Comparison of ENCODE assay signal across 10 mouse cellular contexts in genomic region chr3:84346456-84347150, GRCm38 (mm10). TPM values are rescaled to one million over a fixed set of nuclear protein-coding genes. Genes with fewer than 3 reads are reported as not detected.
A peak's percentile ranks its signal among the peaks of the same experiment; 100 is the strongest.
DNase-seq lines count a peak whose midpoint lies in the region; ATAC-seq and TF ChIP-seq lines count a peak whose summit lies in the region.
"Had no signal": no experiment of that assay in that cellular context is flagged by ENCODE, and none has a peak within 500 bp of the region (broad histone marks: within the 10 kb centered on the region; RNA-seq: fewer than 3 reads in every experiment).

No protein-coding gene starts in this region.

- H3K4me1 ChIP-seq in kidney, adult 2 months (ENCODE audit: control insufficient read depth, insufficient read depth, low read length): peaks cover 7% of the 10 kb centered on the region; the same call in 1 of the 2 replicates

- H3K4me3 ChIP-seq in kidney, adult 2 months (ENCODE audit: insufficient read depth, low read depth, low read length): no peak overlapping the region
- H3K4me3 ChIP-seq: embryonic facial prominence, embryonic 12.5 days had no signal

- 73% methylated on average over 10 of the region's 10 CpGs for WGBS in kidney, adult 2 months

- TF ChIP-seq POLR2A in kidney, adult 2 months (IDR thresholded peaks at IDR 0.05; ENCODE audit: low read depth, low read length): no peak

- H3K27me3 ChIP-seq in kidney, adult 2 months (replicated peaks; ENCODE audit: control insufficient read depth, insufficient read depth, low read length): no peaks in the 10 kb centered on the region

- H3K27ac ChIP-seq in kidney, adult 2 months (ENCODE audit: insufficient read depth, low read depth, low read length): no peak overlapping the region
- H3K27ac ChIP-seq: embryonic facial prominence, embryonic 12.5 days had no signal

- ATAC-seq in erythroid progenitor cell, adult 5-6 weeks (replicated peaks; ENCODE audit: low FRiP score, poor library complexity, severe bottlenecking): no peak
- no peak for ATAC-seq in monocyte, adult 5-6 weeks (replicated peaks; ENCODE audit: insufficient number of reproducible peaks, low FRiP score, low TSS enrichment, poor library complexity, severe bottlenecking)

- no peaks in the 10 kb centered on the region for H3K36me3 ChIP-seq in kidney, adult 2 months (ENCODE audit: control insufficient read depth, insufficient read depth, low read length)
- H3K36me3 ChIP-seq: embryonic facial prominence, embryonic 12.5 days had no signal

- TF ChIP-seq CTCF in kidney, adult 2 months (conservative IDR thresholded peaks at IDR 0.05; ENCODE audit: insufficient read depth, insufficient read length, low read depth, low read length): 0 out of 2 replicates have a peak, but pooled peaks have one; percentile 8

- peak; percentile 3 for DNase-seq in adrenal gland, postnatal 14 days
- no peak for DNase-seq in adrenal gland, postnatal 10 days
- DNase-seq in kidney, adult 2 months: no peak
- DNase-seq in kidney, adult 11 months: no peak
- DNase-seq in 3T3-L1 (ENCODE audit: low read depth, low spot score): peak; percentile 65
- DNase-seq in embryo, embryonic 11 days: peak; percentile 66
- DNase-seq: liver had no signal

RNA-seq across cellular contexts. Expression of gene Trim2, which starts 39.9 kb away (rescaled TPM):
- 53.5 and 56.7 TPM in 2 replicates for total RNA-seq in adrenal gland, postnatal 14 days (2021)
- total RNA-seq in adrenal gland, postnatal 10 days (2021): 10 to 100 TPM; 53.1 to 58.5 TPM
- polyA plus RNA-seq in kidney, adult 2 months (2012; rRNA removed): 44.5 and 49.2 TPM in 2 replicates
- total RNA-seq in erythroid progenitor cell, adult 5-6 weeks (2015; ENCODE audit: low replicate concordance): 4.3 and 10.9 TPM in 2 replicates
- total RNA-seq in erythroid progenitor cell, adult 5-6 weeks (2017; ENCODE audit: low replicate concordance): 8.9 and 11.4 TPM in 2 replicates
- total RNA-seq in monocyte, adult 5-6 weeks (2017): 0.39 TPM in 1 of 3 replicates, not detected in the others

Comparison
In these comparisons a context has a peak if more than half of its experiments do, and no peak if none do; other contexts are left out.
1. DNase-seq: peak in adrenal gland, postnatal 14 days (single experiment), 3T3-L1 (single experiment) and embryo, embryonic 11 days (single experiment); none in adrenal gland, postnatal 10 days (single experiment), kidney, adult 2 months (single experiment) and kidney, adult 11 months (single experiment).